Mouse (Mus musculus): ENCODE results near the gene Cchcr1. TPM values are rescaled to one million over a fixed set of nuclear protein-coding genes. Genes with fewer than 3 reads are reported as not detected.

The Cchcr1 gene
- total RNA-seq, 2 experiments from 2014 or later, result 7.5 to 9.3 TPM

DNA sequence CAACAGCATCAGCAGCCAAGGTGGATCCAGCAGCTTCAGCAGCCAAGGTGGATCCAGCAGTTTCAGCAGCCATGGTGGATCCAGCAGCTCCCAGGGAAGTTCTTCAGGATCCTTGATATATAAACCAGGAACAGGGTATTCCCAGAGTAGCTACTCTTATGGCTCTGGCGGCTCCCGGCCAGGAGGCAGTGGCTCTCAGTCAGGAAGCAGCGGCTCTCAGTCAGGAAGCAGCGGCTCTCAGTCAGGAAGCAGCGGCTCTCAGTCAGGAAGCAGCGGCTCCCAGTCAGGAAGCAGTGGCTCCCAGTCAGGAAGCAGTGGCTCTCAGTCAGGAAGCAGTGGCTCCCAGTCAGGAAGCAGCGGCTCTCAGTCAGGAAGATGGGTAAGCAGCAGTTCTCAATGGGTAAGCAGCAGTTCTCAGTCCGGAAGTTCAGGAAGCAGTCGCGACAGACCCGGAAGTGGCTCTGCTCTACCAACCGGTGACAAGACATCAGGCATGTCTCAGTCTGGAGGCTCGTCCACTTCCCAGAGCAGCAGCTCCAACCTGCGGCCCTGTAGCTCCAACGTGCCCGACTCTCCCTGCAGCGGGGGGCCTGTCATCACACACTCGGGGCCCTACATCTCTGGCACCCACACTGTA is 38.0 kb downstream of the Cchcr1 start:
- DNase-seq, result no peak

GRCm38 (mm10) chr17:35556186-35556765 is 39.4 kb downstream of the Cchcr1 start:
- DNase-seq, result no peak

DNA sequence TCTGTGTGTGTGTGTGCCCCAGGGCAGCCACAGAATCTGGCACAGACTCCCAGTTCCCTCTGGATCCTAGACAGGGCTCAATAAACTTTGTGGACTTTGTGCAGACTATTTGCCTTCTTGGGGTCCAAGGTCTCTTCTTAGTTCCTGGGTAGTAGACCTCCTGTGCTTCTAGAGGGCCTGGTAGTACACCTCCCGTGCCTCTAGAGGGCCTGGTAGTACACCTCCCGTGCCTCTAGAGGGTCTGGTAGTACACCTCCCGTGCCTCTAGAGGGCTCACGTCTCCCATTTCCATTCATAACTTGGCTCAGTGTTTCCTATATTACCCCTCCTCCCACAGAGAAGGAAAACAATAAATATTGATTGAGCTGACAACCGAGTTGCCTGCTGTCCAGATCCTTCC is 39.9 kb downstream of the Cchcr1 start:
- DNase-seq, result peak; percentile 43 to 71

DNA sequence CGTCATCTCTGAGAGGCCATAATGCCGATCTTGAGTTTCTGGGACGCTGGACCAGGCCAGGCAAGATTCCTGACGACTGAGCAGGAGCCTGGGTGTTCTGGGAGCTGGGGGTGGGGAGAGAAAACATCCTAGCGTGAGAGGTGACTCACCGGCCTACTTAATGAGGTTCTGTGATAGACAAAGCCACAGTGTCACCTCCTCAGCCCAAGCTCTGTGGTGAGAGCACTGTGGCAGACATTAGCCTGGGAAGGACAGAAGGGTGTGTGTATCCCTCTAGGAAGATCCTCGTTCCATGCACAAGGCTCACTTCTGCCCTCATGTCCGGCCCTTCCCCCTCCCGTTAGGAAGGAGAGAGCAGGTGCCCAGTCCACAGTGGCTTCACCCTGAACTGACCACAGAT is 40.5 kb downstream of the Cchcr1 start:
- DNase-seq, result peak; percentile 15 to 30

- DNase-seq, result no peak
Observed at GRCm38 (mm10) chr17:35558216-35558615, 41.3 kb downstream of the Cchcr1 start.

DNA sequence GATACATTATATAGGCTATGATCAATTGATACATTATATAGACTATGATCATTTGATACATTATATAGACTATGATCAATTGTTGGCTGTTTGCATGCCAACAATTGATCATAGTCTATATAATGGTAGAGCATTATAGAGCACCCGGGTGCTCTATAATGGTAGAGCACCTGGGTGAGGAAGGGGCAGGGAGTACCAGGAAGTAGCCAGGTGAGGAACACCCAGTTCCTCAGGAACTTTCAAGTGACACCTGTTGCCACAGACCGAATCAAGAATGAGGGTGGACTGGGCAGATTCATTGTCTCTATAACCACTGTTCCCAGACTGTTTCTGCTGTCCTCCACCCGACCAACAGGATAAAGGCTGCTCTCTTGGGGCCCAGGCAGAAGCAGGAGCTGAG is 50.2 kb downstream of the Cchcr1 start, which contains the start of gene 2300002M23Rik:
TSS of gene 2300002M23Rik (plus strand) at position 301 of the 400 bp plus-strand sequence.
- DNase-seq, result no peak

DNA sequence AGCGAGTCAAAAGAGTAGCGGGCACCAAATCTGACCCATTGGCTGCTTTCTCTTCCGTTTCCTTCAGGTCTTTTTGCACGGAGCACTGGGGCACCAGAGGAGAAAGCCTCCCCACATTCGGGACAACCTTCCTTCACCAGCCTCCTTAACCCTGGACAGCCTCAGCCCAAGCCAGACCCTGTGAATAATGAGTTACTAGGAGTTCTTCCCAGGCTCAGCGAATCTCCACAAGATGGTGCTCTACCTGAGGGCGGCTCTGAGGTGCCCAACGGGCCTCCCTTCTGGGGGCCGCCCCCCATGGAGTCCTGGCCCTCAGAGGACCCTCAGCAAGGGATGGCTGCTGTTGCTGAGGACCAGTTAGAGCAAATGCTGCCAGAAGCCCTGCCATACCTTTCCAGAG is 50.9 kb downstream of the Cchcr1 start:
- DNase-seq, result no peak

DNA sequence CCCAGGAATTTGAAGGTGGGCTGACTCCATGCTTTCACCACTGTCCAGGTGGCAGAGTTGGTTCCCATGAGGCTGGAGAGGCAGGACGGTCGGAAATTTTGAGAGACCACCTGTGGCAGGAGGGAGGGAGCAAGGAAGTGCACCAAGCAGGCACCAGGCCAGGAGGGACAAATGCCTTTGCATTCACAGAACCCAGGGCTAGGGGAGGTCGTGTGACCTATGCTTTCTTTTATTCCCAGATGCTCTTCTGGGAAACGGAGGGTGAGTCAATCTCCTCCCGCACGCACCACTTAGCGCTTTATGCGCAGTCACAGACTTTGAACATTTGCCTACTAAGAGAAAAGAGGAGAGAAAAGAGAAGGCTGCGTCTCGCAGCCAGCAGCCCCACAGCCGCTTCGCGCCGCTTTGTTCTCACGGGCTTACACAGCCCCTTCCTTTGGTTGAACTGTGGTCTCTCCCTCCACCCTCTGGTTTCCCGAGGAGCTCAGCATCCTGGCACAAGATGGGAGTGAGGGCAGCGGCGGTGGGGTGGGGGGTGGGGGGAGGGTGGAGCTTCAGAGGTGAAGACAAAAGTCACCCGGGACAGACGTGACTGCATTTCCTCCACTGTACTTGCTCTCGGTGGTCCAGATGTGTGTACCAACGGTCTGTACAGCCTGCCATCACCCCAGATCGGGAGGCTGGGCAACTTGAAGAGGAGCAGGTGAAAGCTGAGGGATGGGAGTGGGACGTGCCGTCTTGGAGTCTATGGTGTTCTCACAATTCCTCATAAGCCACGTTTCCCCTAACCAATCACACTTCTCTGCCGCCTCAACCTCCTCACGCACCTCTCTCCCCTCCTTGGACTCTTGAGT is 52.4 kb downstream of the Cchcr1 start:
- no peak for DNase-seq

DNA sequence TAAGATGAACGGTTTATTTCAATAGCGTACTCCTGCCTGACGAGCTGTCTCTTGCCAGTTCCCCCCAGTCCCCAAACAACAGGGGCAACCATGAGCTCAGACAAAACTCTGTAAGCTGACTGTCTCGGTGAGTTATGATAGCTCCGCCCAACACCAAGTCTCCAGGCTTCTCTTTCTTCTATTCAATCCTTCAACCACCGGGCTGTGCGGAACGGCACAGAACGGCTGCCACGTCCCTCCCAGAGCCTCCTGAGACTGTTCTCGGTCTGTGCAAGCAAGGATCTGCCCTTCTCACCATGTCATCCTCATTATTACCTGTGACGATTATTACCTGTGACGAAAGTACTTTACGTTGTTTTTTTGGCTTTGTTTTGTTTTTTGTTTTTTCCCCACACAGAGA is 53.9 kb downstream of the Cchcr1 start:
- no peak for DNase-seq

DNA sequence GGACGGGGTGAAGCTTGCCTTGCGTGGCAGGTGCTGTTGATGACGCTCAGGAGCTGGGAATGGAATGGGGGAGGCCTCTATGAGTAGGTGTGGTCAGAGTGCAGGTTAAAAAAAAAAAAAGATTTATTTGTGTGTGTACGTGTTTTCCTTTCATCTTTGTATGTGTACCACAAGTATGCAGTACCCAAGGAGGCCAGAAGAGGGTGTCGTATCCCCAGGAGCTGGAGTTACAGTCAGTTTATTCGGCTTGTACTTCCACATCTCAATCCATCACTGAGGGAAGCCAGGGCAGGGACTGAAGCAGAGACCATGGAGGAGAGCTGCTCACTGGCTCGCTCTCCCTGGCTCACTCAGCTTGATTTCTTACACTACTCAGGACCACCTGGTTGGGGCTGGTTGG is 54.6 kb downstream of the Cchcr1 start:
- DNase-seq, result no peak

GRCm38 (mm10) chr17:35578211-35578610 is 61.3 kb downstream of the Cchcr1 start:
- peak; percentile 72 to 83 for DNase-seq

Other genes with a start within 250 kb of the Cchcr1 start
- 1 to 10 TPM; 3.3 to 4.5 TPM for gene H2-Q1, start 196.7 kb upstream of the Cchcr1 start, total RNA-seq (2021)
- 1 to 10 TPM; 1.4 to 1.9 TPM for gene H2-Q2, start 174.9 kb upstream of the Cchcr1 start, total RNA-seq (2021)
- gene H2-Q4, start 137.5 kb upstream of the Cchcr1 start, total RNA-seq (2021), result 10 to 100 TPM; 24.9 to 29.1 TPM
- gene H2-Q6, start 92.2 kb upstream of the Cchcr1 start, total RNA-seq (2021), result 1 to 10 TPM; 2.4 to 6.2 TPM
- gene H2-Q7, start 77.9 kb upstream of the Cchcr1 start, total RNA-seq (2021), result 1 to 10 TPM; 3.8 to 7.4 TPM
- 1 to 10 TPM; 7.5 to 8.7 TPM for gene H2-Q10, start 47.0 kb upstream of the Cchcr1 start, total RNA-seq (2021)
- under 1 TPM in 1 of 2 experiments, not detected in 1; 0.23 TPM for gene Pou5f1, start 11.1 kb upstream of the Cchcr1 start, total RNA-seq (2021)
- gene Tcf19, start 276 bp upstream of the Cchcr1 start, total RNA-seq (2021), result 10 to 100 TPM in 1 of 2 experiments, 1 to 10 TPM in 1; 8.3 to 10.0 TPM
- not detected for gene Psors1c2, start 16.1 kb downstream of the Cchcr1 start, total RNA-seq (2021)
- 1 to 10 TPM in 1 of 2 experiments, under 1 TPM in 1; 0.56 to 1.4 TPM for gene Cdsn, start 35.0 kb downstream of the Cchcr1 start, total RNA-seq (2021)
- not detected for gene 2300002M23Rik, start 50.4 kb downstream of the Cchcr1 start, total RNA-seq (2021)
- not detected for gene Sfta2, start 84.4 kb downstream of the Cchcr1 start, total RNA-seq (2021)
- gene Gm9573, start 109.5 kb downstream of the Cchcr1 start, total RNA-seq (2021), result not detected
- not detected for gene Mucl3, start 126.6 kb downstream of the Cchcr1 start, total RNA-seq (2021)
- gene Vars2, start 150.5 kb downstream of the Cchcr1 start, total RNA-seq (2021), result 10 to 100 TPM; 30.8 to 40.0 TPM
- 10 to 100 TPM; 20.2 to 23.3 TPM for gene Gtf2h4, start 156.6 kb downstream of the Cchcr1 start, total RNA-seq (2021)
- 10 to 100 TPM; 43.4 to 48.8 TPM for gene Ddr1, start 187.5 kb downstream of the Cchcr1 start, total RNA-seq (2021)

Measured in adrenal gland, postnatal 36 days (tissue).